Mouse (Mus musculus) C2C12 (cell line): Measurements from ENCODE around the gene Mtmr12. TPM values are rescaled to one million over a fixed set of nuclear protein-coding genes. Genes with fewer than 3 reads are reported as not detected.

ENCODE experiments used
- H3K27me3 ChIP-seq: one replicate; pipeline ENCODE4 v1.6.1; 2011; ENCODE audit not compliant: control insufficient read depth, insufficient read depth, insufficient read length
- H3K36me3 ChIP-seq: one replicate; pipeline ENCODE4 v1.6.1; 2011; ENCODE audit not compliant: control insufficient read depth, insufficient read depth
- H3K4me3 ChIP-seq: one replicate; pipeline ENCODE4 v1.5.1; 2011; ENCODE audit warnings: mild to moderate bottlenecking, control low read depth; ENCODE audit not compliant: poor library complexity, insufficient read depth, severe bottlenecking
- H3K79me2 ChIP-seq: one replicate; pipeline ENCODE4 v1.6.1; 2011; ENCODE audit not compliant: control insufficient read depth, insufficient read depth
- H3K79me3 ChIP-seq: one replicate; pipeline ENCODE4 v1.6.1; 2011; ENCODE audit warnings: low read depth, control low read depth
- H3ac ChIP-seq: one replicate; pipeline ENCODE3; 2011; ENCODE audit warnings: low read depth; ENCODE audit not compliant: control insufficient read depth, insufficient read length
- CEBPB ChIP-seq: IDR thresholded peaks from one replicate; pipeline ENCODE4 v1.6.1; 2011; ENCODE audit warnings: low read depth, mild to moderate bottlenecking, control low read depth, moderate library complexity
- CTCF ChIP-seq: IDR thresholded peaks from one replicate; pipeline ENCODE4 v1.5.1; 2011; ENCODE audit not compliant: control insufficient read depth, insufficient read depth, insufficient read length
- FOSL1 ChIP-seq: IDR thresholded peaks from one replicate; pipeline ENCODE4 v1.8.0; 2011; ENCODE audit warnings: mild to moderate bottlenecking, low read length; ENCODE audit not compliant: poor library complexity, insufficient read depth, severe bottlenecking
- MAX ChIP-seq: IDR thresholded peaks from one replicate; pipeline ENCODE4 v1.6.1; 2011; ENCODE audit warnings: mild to moderate bottlenecking, control low read depth
- MYOD1 ChIP-seq: IDR thresholded peaks from one replicate; pipeline ENCODE4 v1.6.1; 2011; ENCODE audit warnings: low read depth; ENCODE audit not compliant: control insufficient read depth, insufficient read length
- MYOG ChIP-seq: IDR thresholded peaks from one replicate; pipeline ENCODE4 v1.6.1; 2011; ENCODE audit not compliant: control insufficient read depth, insufficient read length; ENCODE audit errors: extremely low read depth
- USF1 ChIP-seq: IDR thresholded peaks from one replicate; pipeline ENCODE4 v1.6.1; 2011; ENCODE audit warnings: low read depth, mild to moderate bottlenecking, control low read depth, moderate library complexity
- polyA plus RNA-seq: library from polyadenylated mRNA; unstranded; fragments of >200 nt; fragmentation: generic; extraction: Trizol; gene quantifications from one replicate; pipeline ENCODE4 v1.2.1, GENCODE M21; 2012; ENCODE audit warnings: missing spikeins

Mtmr12 gene
- polyA plus RNA-seq, 1 experiment = 7.9 TPM

DNA sequence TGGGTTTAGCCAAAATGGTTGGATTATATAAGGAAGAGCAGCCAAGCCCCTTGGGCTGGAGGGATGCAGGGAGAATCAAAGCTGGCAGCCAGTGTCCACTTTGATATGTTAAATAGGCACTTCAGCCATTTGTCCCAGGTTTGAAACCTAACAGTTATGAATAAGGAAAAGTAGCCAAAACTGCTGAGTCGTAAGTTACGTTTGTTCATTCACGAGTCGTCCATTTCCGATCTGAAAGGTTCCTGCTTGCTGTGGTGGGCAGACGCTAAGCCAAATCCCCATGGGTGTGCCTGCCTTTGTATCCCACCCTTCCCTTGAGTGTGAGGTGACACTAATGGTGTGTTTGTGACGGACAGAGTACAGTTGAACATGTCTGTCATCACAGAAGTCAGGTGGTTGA, 106.6 kb downstream of the Mtmr12 start:
- H3K27me3 ChIP-seq = no peaks in the 10 kb centered on the region
- H3K4me3 ChIP-seq = no peak overlapping the region
- no peak for TF ChIP-seq CTCF
- TF ChIP-seq CEBPB = no peak
- TF ChIP-seq MAX = no peak
- no peak for TF ChIP-seq MYOG
- no peak for TF ChIP-seq FOSL1
- TF ChIP-seq USF1 = no peak
- no peak for TF ChIP-seq MYOD1
- no peaks in the 10 kb centered on the region for H3K79me3 ChIP-seq
- H3K79me2 ChIP-seq = no peaks in the 10 kb centered on the region
- no peak overlapping the region for H3ac ChIP-seq
- no peaks in the 10 kb centered on the region for H3K36me3 ChIP-seq

DNA sequence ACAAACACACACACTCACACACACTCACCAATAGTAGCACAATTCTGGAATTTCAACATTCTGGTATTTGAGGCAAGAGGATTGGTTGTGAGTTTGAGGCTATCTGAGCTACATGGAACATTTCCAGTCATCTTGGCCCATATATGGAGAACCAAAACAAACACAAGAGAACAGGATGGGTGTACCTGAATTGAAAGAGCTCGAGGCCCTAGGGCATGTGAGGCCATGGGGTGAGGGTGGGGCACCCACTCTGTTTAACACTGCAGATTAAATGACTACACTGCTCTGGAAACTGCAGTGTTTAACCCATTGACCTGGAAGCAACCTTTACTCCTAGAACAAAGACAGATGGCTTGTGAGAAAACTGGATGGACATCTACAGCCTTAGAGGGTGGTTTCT, 108.4 kb downstream of the Mtmr12 start:
- Histone ChIP-seq H3K4me3 (no peak overlapping the region), H3K79me2 (no peaks in the 10 kb centered on the region), H3K27me3 (no peaks in the 10 kb centered on the region), H3K79me3 (no peaks in the 10 kb centered on the region), H3ac (no peak overlapping the region), H3K36me3 (no peaks in the 10 kb centered on the region)
- TF ChIP-seq CTCF (no peak), USF1 (no peak), CEBPB (no peak), FOSL1 (no peak), MAX (no peak), MYOD1 (no peak)

DNA sequence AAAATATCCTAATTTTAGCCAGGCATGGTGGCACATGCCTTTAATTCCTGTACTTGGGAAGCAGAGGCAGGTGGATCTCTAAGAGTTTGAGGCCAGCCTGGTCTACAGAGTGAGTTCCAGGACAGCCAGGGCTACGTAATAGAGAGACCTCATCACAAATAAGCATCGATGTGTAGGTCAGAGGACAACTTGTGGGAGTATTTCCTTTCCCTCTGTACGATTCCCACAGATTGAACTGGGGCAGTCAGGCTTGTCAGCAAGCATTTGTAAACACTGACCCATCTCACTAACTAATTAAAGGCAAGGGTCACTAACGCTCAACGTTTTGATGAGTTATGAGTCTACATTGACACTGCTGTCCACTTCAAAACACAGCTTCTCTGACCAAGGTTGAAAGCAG, 109.8 kb downstream of the Mtmr12 start:
- no peak overlapping the region for H3K4me3 ChIP-seq
- H3ac ChIP-seq = no peak overlapping the region
- no peaks in the 10 kb centered on the region for H3K36me3 ChIP-seq
- TF ChIP-seq MYOD1 (no peak), FOSL1 (no peak), CEBPB (no peak), CTCF (no peak), USF1 (no peak), MAX (no peak), MYOG (no peak)
- no peaks in the 10 kb centered on the region for H3K27me3 ChIP-seq
- H3K79me3 ChIP-seq = no peaks in the 10 kb centered on the region
- H3K79me2 ChIP-seq = no peaks in the 10 kb centered on the region

DNA sequence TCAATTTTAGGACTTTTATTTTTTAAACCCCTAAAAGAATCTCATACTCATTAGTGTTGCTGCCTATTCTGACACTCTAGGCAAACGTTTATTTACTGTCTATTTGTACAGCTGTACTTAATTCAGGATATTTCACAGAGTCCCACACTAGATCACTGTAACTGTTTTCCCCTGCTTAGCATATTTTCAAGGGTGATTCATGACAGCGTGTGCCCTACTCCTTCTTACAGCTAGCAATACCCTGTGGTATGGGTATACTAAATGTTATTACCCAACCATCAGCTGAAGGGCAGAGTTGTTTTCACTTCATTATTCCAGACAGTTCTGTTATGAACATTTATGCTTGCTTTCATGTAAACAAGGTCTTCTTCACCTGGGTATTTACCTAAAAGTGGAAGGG, 111.2 kb downstream of the Mtmr12 start:
- Histone ChIP-seq H3K27me3 (no peaks in the 10 kb centered on the region), H3K79me2 (no peaks in the 10 kb centered on the region), H3ac (no peak overlapping the region), H3K4me3 (no peak overlapping the region), H3K79me3 (no peaks in the 10 kb centered on the region), H3K36me3 (no peaks in the 10 kb centered on the region)
- no peak for TF ChIP-seq CEBPB
- TF ChIP-seq CTCF = no peak

DNA sequence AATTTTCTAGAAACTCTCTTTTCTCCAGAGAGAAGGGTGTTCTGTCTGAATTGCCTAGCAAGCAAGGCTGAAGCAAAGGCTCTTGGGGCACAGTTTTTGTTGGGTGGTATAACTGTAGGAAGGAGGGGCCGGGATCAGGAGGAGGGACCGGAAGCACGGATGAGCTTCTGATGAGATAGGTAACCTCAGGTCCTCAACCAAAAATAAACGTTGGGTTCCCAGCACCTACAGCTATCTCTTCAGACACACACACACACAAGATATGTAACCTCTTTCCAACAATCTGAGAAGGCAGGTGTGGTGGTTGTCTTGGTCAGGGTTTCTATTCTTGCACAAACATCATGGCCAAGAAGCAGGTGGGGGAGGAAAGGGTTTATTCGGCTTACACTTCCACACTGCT, 112.5 kb downstream of the Mtmr12 start:
- no peak for TF ChIP-seq MYOG
- TF ChIP-seq CTCF = no peak
- no peak for TF ChIP-seq FOSL1
- no peak for TF ChIP-seq MYOD1
- no peak for TF ChIP-seq USF1

DNA sequence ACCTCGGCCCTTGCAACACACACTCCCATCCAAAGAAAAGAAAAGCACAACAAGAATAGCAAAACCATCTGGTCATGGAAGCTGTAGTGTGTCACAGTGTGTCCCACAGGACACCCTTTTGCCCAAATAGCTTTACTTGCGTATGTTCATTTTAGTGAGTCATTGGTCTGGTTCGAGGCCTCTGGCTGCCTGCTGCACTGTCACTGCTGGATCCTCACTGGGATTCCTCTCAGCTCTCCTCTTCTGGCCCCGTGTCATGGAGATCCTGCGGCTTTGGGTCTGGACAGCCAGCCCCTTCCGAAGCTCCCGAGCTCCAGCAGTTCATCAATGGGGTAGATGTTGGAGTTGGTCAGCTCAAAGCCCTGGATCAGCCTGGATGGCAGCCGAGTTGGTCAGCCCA, 113.6 kb downstream of the Mtmr12 start:
- Histone ChIP-seq H3K79me3 (peaks cover 21% of the 10 kb centered on the region), H3K79me2 (peaks cover 22% of the 10 kb centered on the region), H3K4me3 (no peak overlapping the region), H3K36me3 (no peaks in the 10 kb centered on the region), H3K27me3 (no peaks in the 10 kb centered on the region), H3ac (no peak overlapping the region)
- TF ChIP-seq CTCF (no peak), FOSL1 (no peak)

More for the DNA sequence above, 112.5 kb downstream of the Mtmr12 start:
- no peaks in the 10 kb centered on the region for H3K36me3 ChIP-seq
- no peak overlapping the region for H3K4me3 ChIP-seq
- H3K79me3 ChIP-seq = peaks cover 9% of the 10 kb centered on the region
- H3ac ChIP-seq = no peak overlapping the region
- H3K79me2 ChIP-seq = peaks cover 11% of the 10 kb centered on the region
- no peaks in the 10 kb centered on the region for H3K27me3 ChIP-seq
